Mouse (Mus musculus) mouse trophoblast stem cell (cell line): ENCODE measurements around the gene Gba.
"Not testable (repeated sequence)": the region's sequence is repeated elsewhere in the genome, so short reads cannot be mapped to it uniquely, and the experiment has no call there.

Experiments
- in situ Hi-C, 2 experiments: fragments of 300-500 bp; cut with MseI, MboI; formaldehyde crosslinking; loops; 2 replicates in 1 of 2; 3 replicates in 1 of 2; pipeline ENCODE4 v1.15.1; 2025

Gba gene

DNA sequence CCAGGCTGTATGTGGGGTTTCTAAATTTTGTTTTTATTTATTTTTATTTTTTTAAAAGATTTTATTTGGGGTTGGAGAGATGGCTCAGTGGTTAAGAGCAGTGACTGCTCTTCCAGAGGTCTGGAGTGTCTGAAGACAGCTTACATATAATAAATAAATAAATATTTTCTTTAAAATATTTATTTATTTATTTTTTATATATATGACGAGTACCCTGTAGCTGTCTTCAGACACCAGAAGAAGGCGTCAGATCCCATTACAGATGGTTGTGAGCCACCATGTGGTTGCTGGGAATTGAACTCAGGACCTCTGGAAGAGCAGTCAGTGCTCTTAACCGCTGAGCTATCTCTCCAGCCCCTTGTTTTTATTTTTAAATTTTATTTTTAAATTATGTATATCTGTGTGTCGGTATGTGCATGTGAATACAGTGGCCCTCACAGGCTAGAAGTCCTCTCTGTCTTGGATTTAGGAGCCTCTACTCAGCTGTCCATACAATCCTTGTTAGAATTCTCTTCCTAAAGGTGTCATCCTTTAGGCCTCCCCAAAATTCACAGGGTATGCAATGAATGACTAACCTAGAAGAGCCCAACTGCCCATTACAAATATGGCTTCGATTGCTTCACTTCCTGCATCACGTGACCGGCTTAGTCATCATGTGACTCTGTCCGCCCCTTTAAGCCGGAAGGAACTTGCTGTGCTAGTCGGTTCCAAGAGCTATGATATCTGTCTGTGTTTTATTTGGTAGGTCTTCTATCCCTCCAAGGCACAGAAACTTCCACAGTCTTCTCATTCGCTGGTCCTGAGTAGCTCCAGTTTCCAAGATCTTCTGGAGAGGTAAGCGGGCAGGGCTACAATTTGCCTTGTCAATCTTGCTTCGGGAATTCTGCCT, at the start of gene Gba:
Gene Gba (plus strand): TSS at position 676 of the 889 bp plus-strand sequence.
- in situ Hi-C loops, result no loop called here

DNA sequence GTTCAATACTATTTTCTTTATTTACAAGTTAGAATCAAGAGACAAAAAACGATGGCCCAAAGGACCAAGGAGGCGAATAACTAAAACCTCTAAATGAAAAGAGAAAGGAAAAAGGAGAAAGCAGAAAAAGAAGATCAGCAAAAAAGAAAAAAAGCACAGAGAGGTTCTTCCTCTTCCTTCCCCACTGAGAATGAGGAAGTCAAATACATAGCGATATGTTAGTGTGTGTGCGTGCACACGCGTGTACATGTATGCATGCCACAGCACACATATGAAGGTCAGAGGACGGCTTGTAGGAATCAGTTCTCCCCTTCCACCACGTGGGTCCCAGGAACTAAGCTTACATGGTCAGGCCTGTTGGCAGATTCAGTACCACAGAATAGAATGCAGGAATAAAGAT, 45.8 kb upstream of the Gba start:
- in situ Hi-C loops, result loop anchor here (5.0 kb wide), 2 partner anchors 35 to 40 kb away; no protein-coding TSS in a partner anchor

DNA sequence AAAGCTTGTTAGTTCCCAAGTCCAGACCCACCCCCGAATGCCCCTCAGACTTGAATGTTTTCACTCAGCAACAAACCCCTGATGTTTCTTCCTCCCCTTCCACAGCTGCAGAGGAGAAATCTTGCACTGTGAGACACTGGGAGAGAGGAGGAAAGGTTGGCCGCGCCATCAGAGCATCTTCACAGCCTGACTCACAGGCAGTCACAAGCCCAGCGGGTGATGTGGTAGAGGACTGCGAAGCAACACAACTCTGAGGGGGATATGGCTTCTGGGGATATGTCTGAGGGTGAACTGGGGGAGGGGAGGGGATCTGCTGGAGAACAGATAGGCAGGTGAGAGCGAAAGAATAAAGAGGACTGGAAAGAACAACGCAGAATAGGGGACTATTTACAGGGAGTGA, 44.1 kb upstream of the Gba start:
- in situ Hi-C loops, result loop anchor here (5.0 kb wide), 2 partner anchors 36 to 41 kb away; no protein-coding TSS in a partner anchor

DNA sequence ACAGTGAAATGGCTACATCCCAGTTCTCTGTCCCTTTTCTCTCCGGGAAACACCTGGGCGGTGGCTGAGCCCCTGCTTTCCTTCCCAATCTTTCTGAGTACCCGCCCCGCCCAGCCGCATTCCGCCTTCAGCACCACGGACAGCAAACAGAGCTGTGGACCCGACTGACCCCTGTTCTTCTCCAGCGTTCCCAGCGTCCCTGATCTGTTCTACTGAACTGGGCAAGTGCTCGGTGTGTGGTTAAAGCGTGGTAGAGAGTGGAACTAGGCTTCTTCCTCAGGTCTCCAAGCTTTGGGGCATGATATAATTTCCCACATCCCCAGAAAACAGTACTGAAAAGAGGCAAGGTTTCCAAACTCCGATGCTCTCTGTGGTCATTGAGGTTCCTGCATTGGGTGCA, 43.5 kb upstream of the Gba start:
- in situ Hi-C loops, result loop anchor here (5.0 kb wide), 2 partner anchors 37 to 42 kb away; no protein-coding TSS in a partner anchor

DNA sequence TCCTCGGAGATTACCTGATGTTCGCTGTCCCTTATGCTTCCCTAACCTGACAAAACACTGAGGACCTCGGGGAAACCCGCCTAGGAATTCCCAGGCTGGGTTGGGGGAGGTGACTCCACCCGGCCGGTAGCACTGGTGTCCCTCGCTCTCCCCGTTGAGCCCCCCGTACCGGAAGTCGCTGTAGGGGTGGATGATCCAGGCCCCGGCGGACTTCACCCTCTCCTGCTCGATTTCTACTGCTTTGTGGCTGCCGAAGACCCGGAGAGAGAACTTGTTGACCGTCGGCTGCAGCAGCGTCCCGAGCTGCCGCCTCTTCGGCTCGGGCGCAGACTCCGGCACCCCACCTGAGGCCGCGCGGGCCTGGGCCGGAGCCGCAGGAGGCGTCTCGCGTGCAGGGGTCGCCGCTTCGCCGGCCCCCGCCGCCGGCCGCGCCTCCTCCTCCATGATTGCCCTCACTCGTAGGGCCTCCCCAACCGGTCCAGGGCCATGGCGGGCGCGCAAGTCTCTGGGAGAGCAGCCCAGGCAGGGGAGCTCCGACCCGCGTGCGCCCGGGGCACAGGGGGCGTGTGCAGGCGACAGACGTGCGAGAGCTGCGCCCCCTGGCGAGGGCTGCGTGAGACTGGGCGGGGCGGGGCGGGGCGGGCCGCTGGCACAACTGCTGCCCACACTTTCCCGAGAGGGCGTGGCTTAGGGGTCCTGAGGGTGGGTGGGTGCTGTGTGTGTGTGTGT, 42.9 kb upstream of the Gba start, which contains the start of gene Hcn3:
Gene Hcn3 (minus strand): TSS at position 581 of the 729 bp plus-strand sequence.
- in situ Hi-C loops, result loop anchor here (5.0 kb wide), 2 partner anchors 37 to 42 kb away; no protein-coding TSS in a partner anchor

DNA sequence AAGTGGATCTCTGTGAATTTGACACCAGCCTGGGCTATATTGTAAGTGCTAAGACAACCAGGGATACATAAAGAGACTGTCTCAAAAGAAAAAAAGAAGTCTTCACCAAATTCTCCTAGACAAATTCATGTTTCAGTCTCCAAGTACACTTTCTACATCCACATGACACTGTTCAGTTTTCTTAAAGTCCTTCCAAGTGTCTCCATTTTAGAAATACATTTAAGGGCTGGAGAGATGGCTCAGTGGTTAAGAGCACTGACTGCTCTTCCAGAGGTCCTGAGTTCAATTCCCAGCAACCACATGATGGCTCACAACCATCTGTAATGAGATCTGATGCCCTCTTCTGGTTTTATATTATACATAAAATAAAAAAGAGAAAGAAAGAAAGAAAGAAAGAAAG, 41.5 kb upstream of the Gba start:
- in situ Hi-C loops, result not testable (repeated sequence)

DNA sequence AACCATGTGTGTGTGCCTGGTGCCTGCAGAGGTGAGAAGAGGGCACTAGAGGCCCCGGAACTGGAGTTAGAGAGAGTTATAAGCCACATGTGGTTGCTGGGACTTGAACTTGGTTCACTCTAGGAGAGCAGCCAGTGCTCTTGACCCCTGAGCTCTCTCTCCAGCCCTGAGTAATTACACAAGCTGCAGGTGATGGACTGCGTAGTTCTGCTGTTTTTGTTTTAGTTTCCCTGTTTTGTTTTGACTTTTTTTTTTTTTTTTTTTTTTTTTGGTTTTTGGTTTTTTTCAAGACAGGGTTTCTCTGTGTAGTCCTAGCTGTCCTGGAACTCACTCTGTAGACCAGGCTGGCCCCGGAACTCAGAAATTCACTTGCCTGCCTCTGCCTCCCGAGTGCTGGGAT, 40.9 kb upstream of the Gba start:
- in situ Hi-C loops, result no loop called here

DNA sequence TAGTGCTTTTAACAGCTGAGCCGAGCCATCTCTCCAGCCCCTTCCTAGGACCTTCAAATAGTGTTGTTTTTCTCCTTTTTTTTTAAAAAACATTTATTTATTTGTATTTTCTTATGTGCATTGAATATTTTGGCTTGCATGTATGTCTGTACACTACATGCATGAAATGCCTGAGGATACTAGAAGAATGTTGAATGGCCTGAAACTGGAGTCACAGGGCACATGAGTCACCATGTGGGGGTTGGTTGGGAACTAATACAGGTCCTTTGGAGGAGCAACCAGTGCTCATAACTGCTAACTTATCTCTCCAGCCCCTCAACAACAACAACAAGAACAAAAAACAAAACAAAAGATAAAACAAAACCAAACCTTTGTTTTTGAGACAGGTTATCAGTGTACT, 39.6 kb upstream of the Gba start:
- in situ Hi-C loops, result no loop called here

DNA sequence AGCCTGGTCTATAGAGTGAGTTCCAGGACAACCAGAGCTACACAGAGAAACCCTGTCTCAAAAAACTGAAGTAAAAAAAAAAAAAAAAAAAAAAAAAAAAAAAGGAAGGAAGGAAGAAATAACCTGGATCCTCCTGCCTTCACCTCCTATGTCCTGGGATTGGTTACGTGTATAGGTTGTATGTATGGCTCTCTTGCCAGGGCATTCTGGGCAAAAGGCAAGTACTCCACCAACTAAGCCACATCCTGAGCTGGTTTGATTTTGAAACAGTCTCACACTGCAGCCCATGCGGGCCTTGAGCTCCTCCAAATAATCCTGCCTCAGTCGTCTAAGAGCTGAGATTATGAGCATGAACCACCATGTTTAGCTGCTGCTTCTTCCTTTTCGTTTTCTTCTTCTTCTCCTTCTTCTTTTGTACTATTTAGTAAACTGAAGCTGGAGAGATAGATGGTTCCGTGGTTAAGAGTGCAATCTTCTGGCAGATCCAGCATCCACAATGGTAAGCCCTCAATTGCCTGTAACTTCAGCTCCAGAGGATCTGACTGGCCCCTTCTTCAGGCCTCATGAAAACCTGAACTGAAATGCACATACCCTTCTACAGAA, 39.0 kb upstream of the Gba start:
- in situ Hi-C loops, result no loop called here

DNA sequence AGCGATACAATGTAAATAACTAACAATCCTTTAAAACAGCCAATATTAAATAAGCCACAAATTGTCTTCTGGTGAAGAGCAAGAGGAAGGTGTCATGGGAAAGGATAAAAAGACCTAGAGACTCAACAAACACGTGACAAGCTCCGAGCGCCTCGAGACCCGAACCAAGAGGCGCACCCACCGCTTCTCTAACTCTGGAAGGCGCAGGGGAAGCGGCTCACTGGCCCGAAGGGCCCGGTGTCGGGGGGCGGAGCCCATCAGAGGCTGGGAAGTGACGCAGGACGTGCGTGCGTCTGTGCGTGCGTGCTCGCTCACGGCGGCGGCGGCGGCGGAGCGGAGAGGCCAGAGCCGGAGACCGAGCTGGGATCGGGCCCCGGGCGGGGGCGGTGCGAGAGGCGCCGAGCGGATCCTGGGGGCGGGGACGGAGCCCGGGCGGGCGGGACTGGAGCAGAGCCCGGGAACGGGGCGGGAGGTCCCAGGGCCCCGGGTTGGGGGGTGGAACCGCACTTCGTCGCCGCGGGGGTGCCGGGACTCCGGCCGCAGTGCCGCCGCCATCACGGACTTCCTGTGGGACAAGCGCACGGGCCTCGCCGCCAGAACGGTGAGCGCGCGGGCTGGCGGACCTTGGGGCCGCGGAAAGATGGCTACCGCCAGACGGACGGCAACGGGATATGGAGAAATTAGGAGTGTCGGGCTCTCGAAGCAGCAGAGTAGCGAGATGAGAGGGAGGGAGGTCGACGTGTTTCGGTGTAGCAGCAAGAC, 38.0 kb upstream of the Gba start, which contains the start of gene Clk2:
Gene Clk2 (plus strand): TSS at position 290 of the 762 bp plus-strand sequence.
- in situ Hi-C loops, result no loop called here

DNA sequence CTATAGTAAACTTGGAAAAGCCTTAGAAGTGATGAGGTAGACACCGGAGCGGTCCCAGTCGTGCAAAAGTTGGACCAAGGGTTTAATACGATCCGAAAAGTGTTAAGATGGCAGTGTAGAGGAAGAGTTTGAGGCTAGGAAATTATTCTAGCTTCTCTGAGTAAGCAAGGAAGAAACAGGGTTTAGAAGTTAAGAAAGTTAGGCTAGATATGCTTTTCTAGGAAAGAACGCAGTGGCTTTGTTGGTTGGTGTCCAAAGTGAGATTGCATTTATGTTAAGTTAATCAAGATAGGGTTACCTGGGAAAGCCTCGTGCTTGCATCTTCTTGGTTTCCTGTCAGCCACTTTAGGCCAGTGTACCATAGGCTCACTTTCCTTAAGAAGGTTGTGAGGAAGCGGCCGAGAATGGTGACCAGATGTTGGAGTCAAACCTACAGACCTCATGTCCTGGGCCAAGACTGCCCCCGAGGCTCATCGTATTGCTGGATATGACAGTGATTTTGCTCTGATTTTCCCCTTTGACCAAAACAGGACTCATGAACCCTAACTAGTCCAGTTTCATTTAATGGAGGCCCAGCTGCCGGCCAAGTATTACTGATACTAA, 37.4 kb upstream of the Gba start:
- in situ Hi-C loops, result no loop called here

DNA sequence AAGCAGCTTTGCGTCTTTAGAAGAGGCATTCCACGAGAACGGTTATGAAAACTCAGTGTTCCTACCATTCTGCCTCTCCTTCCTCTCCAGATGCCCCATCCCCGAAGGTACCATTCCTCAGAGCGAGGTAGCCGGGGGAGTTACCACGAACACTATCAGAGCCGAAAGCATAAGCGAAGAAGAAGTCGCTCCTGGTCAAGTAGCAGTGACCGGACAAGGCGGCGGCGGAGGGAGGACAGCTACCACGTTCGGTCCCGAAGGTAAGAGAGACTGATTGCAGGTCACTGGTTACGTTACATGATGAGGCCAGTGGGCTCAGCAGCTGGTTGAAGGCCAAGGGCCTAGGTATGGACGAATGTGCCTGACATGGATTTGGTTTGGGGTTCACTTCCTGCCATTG, 35.8 kb upstream of the Gba start:
- in situ Hi-C loops, result no loop called here

DNA sequence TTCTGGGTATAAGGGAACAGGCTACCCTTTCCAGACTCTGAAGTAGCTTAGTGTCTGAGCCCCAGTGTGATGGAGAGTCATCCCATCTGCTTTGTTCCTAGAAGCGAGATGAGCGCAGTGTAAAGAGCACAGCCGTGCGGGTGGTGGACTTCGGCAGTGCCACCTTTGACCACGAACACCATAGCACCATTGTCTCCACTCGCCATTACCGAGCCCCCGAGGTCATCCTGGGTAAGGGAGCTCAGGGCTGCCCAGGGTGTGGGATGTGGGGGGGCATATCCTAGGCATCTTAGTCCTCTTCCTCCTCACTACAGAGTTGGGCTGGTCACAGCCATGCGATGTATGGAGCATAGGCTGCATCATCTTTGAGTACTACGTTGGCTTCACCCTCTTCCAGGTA, 27.9 kb upstream of the Gba start:
- in situ Hi-C loops, result no loop called here

DNA sequence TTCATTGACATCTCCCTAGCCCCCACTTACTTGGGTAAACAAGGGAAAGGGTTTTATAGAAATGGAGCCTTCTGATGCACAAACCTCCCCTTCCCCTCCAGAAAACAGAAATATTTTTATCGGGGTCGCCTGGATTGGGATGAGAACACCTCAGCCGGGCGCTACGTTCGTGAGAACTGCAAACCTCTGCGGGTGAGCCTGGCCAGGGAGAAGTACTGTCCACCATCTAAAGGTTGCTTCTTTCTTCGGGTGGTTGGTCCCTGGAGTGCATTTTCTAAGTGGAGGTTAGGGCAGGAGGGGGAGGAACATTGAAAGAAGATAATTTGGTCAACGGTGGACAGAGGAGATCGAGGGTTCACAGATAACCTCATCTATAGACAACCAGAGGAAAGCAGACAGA, 27.2 kb upstream of the Gba start:
- in situ Hi-C loops, result no loop called here

DNA sequence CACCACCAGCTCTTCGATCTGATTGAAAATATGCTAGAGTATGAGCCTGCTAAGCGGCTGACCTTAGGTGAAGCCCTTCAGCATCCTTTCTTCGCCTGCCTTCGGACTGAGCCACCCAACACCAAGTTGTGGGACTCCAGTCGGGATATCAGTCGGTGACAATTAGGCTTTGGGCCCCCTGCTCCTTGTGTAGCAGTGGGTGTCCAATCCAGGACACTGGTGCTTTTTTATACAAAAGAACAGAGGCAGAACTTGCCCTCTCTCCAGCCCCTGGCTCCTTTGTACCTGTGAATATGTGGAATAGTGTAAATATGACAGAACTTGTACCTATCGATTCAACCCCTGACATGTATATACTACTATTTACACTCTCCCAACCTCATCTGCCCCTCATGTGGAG, 26.3 kb upstream of the Gba start:
- in situ Hi-C loops, result no loop called here

DNA sequence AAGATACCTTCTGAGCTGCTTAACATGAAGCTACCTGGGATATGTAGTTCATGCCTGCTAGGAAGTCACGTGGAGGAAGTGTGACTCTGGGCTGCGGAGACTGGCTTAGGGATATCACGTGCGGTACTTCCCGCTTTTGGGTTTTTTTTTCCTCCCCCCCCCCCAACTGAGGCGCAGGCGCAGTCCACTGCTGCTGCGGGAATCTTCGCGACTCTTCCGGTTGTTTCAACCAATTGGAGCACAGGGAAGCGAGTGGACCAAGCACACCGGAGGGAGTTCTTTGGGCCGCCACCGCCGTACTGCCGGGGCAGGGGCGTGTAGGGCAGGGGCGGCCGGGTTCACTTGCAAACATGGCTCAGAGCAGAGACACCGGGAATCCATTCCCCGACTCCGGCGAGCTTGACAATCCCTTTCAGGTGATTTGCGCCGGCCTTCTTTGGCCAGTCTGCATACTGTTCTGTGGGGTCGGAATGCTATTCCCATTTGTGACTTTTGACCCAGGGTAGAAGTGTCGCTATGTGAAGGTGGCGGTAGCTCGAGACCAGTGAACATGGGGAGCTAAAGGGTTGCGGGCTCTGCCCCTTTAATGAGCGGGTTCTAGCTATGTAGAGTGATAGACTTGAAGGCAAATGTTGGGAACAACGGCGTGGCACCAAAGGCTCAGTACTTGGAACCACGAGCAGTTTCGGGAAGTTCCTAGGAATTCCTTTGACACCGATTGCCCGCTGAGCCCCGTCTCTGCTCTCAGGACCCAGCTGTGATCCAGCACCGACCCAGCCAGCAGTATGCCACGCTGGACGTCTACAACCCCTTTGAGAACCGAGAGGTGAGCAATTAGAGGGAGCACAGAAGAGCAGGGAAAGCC, 25.3 kb upstream of the Gba start, which contains the start of gene Scamp3:
Gene Scamp3 (plus strand): TSS at position 232 of the 865 bp plus-strand sequence.
- in situ Hi-C loops, result no loop called here

DNA sequence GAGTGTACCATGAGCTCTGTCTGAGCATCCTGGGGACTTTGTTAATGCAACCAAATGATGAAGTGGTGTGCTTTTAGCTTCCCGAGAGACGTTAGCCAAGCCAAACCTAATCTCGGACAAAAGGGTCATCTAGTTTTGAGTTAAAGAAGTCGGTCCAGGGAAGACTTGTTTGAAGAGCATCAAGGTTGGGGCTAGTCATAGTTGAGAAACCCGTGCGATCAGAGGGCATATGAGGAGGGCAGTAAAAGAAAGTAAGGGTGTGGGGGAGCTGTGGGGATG, 24.7 kb upstream of the Gba start:
- in situ Hi-C loops, result no loop called here

DNA sequence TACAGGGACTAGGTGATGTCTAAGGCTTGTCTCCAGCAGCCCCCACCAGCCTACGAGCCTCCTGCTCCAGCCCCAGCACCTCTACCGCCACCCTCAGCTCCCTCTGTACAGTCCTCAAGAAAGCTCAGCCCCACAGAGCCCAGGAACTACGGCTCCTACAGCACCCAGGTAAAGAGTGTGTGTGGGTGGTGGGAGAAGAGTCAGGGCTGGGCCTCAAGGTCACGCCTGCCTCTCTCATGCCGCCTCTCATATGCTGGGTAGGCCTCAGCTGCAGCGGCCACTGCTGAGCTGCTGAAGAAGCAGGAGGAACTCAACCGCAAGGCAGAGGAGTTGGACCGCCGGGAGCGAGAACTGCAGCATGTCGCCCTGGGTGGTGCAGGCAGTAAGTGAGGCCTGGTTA, 23.7 kb upstream of the Gba start:
- in situ Hi-C loops, result no loop called here

DNA sequence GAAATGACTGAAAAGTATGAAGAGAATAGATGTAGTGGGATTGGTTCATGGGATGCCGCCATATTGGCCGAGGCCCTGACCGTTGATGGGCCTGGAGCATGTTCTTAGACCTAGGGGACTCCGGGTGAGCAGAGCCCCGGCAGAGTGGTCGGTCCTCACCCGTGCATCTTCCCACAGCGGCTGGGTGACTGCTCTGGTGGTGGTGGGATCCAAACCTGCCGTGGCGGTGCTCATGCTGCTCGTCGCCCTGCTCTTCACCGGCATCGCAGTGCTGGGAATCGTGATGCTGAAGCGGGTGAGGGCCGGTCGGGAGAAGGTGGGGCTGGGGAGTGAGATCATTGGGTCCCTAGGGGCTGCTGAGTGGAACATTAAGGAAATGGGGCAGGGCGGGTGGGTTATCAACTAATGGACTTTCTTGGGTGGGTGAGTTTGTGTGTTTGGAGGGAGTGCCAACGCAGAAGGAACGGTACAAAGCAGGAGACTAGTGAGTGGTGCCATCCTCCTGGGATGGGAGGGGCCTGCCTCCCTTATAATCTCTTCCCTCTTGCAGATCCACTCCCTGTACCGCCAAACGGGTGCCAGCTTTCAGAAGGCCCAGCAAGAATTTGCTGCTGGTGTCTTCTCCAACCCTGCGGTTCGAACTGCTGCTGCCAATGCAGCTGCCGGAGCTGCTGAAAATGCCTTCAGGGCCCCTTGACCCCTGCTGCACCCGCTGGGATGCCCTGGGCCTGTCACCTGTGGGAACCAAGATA, 20.8 kb upstream of the Gba start:
- in situ Hi-C loops, result no loop called here
